Mouse (Mus musculus): Measurements from ENCODE around the gene Qars. TPM values are rescaled to one million over a fixed set of nuclear protein-coding genes. Genes with fewer than 3 reads are reported as not detected.

Gene Qars
- total RNA-seq, 1 experiment from 2014 or later, result 119 TPM

DNA sequence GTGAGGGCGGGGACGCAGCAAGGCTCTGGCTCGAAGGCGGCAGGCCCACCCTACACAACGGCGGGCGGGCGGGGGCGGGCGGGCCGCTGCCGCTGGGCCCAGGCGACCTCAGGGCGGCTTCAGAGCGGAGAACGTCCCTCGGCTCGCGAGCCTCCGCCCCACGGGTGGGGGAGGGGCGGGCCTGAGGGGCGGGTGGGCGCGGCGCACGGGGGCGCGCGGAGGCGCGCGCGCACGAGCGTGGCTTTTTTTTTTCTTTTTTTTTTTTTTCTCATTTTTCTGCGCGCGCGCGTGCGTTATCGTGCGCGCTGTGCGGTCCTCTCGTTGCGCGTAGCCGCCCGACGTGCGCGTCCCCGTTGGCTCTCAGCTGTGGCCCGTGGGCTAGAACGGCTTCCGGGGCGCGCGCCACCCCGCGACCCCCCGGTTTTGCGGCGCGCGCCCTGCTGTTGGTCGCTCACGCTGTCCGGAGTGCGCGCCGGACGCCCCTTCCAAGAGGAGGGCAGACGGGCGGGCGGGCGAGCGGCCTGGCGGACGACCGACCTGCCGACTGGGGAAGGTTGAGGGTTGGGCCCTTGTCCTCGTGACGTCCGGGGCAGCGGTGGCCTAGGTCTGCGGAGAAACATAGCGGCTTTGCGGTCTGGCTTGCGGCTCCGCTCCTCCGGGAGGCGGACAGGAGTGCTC is 9.9 kb downstream of the Qars start:
- peak; percentile 15; the same call in 1 of the 2 replicates for ATAC-seq (ENCODE audit: extremely low read depth, insufficient number of reproducible peaks, low FRiP score, poor library complexity, severe bottlenecking)

DNA sequence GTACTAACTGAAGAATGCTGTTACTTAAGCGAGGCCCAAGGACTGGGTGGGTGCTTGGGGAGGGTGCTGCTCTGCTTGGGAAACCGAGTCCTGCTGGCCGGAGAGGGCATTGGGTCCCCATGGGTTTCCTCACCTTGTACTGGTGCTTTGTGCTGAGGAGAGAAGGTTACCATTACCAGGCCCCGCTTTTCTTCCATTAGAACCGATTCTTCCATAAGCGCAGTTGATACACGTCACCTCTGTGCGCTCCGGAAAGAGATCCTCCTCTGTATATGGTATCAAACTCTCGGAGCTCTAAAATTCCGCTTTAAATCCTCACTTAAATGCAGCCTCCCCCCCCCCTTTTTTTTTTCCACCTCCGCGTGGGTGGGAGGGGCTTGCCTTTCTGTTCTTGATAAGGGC is 10.4 kb downstream of the Qars start:
- ATAC-seq (ENCODE audit: extremely low read depth, insufficient number of reproducible peaks, low FRiP score, poor library complexity, severe bottlenecking), result peak; percentile 10; the same call in 1 of the 2 replicates

DNA sequence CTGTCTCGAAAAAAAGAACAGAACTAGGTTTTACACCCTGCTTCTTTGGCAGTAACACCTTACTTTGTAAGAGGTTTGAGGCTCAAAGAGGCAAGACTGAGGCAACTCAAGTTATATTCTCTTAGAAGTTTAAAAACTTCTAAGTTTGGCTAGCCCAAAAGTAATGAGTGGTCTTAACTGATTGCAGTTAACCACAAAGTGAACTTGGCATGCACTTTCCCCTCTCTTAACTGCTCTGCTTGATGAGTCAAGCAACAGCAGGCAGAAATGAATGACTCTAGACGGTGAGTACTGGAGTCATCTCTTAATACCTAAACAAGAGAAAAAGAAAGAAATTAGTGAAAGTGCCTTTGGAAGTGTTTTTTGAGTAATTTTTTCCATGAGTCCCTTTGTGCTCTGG is 14.1 kb downstream of the Qars start:
- ATAC-seq (ENCODE audit: extremely low read depth, insufficient number of reproducible peaks, low FRiP score, poor library complexity, severe bottlenecking), result no peak

DNA sequence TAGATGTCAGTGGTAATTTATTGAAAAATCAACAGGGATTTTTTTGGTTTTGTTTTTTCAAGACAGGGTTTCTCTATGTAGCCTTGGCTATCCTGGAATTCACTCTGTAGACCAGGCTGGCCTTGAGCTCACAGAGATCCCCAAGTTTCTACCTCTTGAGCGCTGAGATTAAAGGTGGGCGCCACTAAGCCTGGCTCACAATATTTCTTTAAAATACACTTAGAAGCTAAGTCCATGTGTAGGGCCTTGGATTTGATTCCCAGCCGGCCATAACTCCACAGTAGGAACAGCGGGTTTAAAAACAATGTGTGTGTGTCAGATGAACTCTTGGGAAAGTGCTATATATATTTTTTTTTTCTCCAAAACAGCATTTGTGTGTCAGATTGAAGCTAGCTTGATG is 15.8 kb downstream of the Qars start:
- ATAC-seq (ENCODE audit: extremely low read depth, insufficient number of reproducible peaks, low FRiP score, poor library complexity, severe bottlenecking), result no peak

DNA sequence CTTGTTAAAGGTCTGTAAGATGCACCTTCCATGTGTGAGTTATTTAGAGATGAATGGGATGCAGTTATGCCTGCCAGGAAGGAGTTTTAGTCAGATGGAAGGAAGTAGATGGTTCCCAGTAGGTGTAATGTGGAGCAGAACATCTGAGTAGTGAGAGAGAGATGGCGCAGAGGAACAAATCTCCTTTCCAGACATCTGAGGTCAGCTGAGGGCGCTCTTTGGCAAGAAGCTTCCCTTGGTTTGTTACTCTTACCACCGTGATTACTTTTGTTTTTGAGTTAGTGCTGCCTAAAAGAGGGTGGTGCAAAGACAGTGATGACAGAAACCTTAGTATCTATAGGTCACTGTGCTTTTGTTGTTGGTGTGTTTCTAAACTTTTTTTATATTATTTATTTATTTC is 17.9 kb downstream of the Qars start:
- ATAC-seq (ENCODE audit: extremely low read depth, insufficient number of reproducible peaks, low FRiP score, poor library complexity, severe bottlenecking), result no peak

DNA sequence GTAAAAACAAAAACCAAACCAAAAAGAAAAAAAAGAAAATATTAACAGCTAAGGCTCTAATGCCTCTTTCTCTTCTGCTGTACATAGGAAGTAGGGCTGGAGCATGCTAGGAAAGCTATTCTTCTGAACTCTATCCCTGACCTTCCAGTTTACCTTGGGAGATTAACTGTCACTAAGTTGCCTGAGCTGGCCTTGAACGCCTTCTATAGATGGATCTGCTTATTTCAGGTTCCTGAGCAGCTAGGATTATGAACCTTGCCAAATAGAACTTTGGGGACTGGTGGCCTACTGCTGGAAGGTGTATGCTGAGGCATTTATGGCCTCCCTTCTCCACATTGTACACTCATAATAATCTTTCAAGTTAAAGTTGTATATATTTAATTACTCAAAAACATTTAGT is 23.4 kb downstream of the Qars start:
- no peak for ATAC-seq (ENCODE audit: extremely low read depth, insufficient number of reproducible peaks, low FRiP score, poor library complexity, severe bottlenecking)

DNA sequence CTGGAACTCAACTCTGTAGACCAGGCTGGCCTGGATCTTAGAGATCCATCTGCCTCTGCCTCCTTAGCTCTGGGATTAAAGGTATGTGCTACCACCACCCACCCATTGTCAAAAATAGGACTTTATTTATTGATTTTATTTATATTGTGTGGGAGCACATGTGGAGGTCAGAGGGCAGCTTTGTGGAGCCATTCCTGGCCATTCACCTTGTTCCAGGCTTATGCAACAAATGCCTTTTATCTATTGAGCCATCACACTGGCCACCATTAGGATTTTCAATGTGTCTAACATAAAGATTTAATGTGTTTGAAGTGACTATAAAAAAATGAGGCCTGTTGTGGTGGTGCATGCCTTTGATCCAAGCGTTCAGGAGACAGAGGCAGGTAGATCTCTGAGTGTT is 24.0 kb downstream of the Qars start:
- ATAC-seq (ENCODE audit: extremely low read depth, insufficient number of reproducible peaks, low FRiP score, poor library complexity, severe bottlenecking), result no peak

DNA sequence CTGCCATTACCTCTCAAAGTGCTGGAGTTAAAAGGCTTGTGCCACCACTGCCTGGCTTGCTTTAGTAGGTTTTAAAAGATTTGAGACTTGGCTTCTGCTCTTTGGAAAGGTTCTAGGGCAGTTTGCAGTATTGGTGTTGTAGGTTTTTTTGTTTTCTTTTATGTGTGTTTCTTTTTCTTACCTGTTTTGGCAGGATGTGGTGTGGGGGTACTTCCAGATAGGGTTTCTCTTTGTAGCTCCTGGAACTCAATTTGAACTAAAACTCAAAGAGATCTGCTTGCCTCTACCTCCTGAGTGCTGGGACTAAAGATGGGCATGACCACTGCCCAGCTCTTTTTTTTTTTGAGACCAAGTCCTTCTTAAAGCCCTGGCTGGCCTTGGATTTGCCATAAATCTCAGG is 33.3 kb downstream of the Qars start:
- ATAC-seq (ENCODE audit: extremely low read depth, insufficient number of reproducible peaks, low FRiP score, poor library complexity, severe bottlenecking), result no peak

DNA sequence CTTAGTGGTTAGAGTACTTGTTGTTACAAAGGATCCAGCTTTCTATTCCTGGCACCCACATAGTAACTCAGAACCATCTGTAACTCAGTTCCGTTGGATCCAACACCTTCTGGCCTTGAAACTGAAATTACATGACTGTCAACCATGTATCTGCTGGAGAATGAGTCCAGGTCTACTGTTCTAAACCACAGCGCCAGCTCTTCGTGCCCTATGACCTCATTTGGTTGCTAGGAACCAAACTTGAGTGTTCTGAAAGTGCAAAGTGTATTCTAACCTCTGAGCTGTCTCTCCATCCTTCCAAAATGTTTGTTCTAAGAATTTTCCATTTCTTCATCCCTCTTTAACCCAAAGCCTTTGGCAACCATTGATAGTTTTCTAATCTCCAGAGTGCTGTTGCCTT is 38.5 kb downstream of the Qars start:
- ATAC-seq (ENCODE audit: extremely low read depth, insufficient number of reproducible peaks, low FRiP score, poor library complexity, severe bottlenecking), result no peak

DNA sequence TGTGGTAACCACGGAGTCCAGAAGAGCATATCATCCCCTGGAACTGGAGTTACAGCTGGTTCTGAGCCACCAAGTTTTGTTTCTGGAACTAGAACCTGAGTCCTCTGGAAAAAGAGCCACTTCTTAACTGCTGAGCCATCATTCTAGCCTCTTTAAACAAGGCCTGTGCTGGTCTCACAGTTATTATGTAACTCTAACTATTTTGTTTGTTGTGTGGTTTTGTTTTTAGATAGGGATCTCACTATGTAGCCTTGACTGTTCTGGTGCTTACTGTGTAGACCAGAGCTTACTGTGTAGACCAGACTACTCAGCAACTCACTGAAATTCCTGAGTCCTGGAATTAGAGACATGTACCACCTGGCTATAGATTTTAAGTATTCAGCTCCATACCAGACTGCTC is 39.4 kb downstream of the Qars start:
- no peak for ATAC-seq (ENCODE audit: extremely low read depth, insufficient number of reproducible peaks, low FRiP score, poor library complexity, severe bottlenecking)

DNA sequence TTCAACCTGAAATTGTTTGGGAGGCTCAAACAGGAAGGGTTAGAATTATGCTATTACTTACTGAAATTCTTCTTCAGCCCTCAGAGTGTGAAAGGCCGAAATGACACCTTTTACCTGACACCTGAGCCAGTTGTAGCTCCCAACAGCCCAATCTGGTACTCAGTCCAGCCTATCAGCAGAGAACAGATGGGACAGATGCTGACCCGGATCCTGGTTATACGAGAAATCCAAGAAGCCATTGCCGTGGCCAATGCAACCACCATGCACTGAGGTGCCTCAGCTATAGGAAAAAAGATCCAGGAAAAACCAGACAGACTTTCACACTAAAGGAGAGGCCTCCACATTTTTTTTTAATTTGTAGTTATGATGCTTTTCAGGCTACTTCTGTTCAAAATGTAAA is 51.7 kb downstream of the Qars start:
- no peak for ATAC-seq (ENCODE audit: extremely low read depth, insufficient number of reproducible peaks, low FRiP score, poor library complexity, severe bottlenecking)

DNA sequence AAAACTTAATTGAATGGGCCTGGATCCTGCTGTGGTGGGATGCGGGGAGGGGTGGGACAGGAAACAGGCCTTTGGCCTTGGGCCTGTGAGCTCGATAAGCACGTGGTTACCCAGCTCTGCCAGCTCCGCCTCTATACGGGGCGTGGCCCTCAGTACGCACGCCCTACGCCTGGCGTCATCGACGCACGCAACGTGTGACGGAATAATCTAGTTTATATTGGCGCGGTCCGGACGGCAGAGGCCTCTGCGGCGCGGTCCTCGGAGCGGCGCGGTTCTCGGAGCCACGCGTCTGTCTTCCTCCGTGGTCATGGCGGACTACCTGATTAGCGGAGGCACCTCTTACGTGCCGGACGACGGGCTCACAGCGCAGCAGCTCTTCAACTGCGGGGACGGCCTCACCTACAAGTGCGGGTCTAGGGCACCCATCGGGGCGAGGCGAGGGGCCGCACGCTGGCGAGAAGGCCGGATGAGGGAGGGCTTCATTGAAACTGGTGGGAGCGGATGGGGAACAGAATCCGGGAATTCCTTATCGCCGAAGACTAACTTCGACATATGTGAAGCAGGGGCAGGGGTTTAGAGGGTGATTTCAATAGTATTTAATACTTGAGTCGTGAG is 52.8 kb downstream of the Qars start, which contains the start of gene Impdh2:
Impdh2 (plus strand) TSS at position 60 of the 615 bp plus-strand sequence.
- peak; percentile 96 for ATAC-seq (ENCODE audit: extremely low read depth, insufficient number of reproducible peaks, low FRiP score, poor library complexity, severe bottlenecking)

DNA sequence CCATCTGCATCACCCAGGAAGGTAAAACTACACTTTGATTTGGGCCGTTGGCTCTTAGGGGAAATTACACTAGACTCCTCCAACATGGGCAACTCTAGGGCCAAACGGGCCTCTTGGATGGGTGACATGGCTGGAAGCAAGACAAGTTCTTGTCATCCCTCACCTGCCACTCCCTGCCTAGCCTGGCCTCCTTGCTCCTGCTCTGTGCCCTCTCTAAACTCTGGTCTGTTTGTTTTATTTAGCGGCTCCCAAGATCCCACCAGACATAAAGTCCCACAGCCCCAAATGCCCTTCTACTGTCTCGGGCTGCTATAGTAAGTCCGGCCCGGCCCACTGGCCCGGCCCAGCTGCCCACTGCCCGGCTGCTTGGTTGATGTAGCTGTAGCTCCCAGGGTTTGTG is 56.2 kb downstream of the Qars start:
- ATAC-seq (ENCODE audit: extremely low read depth, insufficient number of reproducible peaks, low FRiP score, poor library complexity, severe bottlenecking), result no peak

DNA sequence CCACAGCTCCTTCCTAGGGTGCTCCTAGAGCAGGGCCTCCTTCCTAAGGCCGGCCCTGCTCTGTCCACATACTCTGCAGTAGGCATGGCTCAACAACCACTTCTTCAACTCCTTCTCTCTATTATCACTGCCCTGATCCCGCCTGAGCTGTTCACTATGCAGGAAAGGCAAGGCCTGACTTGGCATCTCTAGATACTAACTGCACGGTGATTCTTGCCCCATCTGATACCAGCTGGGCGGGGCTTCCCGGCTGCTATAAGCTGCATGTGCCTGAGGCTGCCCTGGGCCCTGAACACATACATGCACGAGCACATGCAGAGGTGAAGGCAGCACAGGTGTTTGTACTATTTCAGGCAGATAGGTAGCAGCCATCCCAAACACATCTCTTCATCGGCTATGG is 56.6 kb downstream of the Qars start:
- ATAC-seq (ENCODE audit: extremely low read depth, insufficient number of reproducible peaks, low FRiP score, poor library complexity, severe bottlenecking), result no peak

Other genes with a start within 250 kb of the Qars start
- 12.2 and 13.9 TPM in 2 replicates for gene Dag1, start 243.7 kb upstream of the Qars start, total RNA-seq (2017)
- gene Nicn1, start 217.3 kb upstream of the Qars start, total RNA-seq (2017), result 4.3 and 4.4 TPM in 2 replicates
- 5.6 and 7.8 TPM in 2 replicates for gene Amt, start 210.9 kb upstream of the Qars start, total RNA-seq (2017)
- gene Rhoa, start 201.6 kb upstream of the Qars start, total RNA-seq (2017), result 487 and 547 TPM in 2 replicates
- 17.4 and 23.4 TPM in 2 replicates for gene Tcta, start 201.5 kb upstream of the Qars start, total RNA-seq (2017)
- gene Gpx1, start 168.8 kb upstream of the Qars start, total RNA-seq (2017), result 689 and 756 TPM in 2 replicates
- gene Usp4, start 159.9 kb upstream of the Qars start, total RNA-seq (2017), result 140 and 154 TPM in 2 replicates
- gene 1700102P08Rik, start 114.9 kb upstream of the Qars start, total RNA-seq (2017), result 3.0 and 9.3 TPM in 2 replicates
- not detected in 2 replicates for gene Ccdc36, start 79.2 kb upstream of the Qars start, total RNA-seq (2017)
- gene BC048562, start 71.2 kb upstream of the Qars start, total RNA-seq (2017), result not detected in 2 replicates
- gene Ccdc71, start 47.2 kb upstream of the Qars start, total RNA-seq (2017), result 15.7 and 19.8 TPM in 2 replicates
- gene Klhdc8b, start 46.1 kb upstream of the Qars start, total RNA-seq (2017), result 2.9 and 5.7 TPM in 2 replicates
- not detected in 2 replicates for gene Lamb2, start 28.0 kb upstream of the Qars start, total RNA-seq (2017)
- 105 and 106 TPM in 2 replicates for gene Usp19, start 17.1 kb upstream of the Qars start, total RNA-seq (2017)
- gene Qrich1, start 9.1 kb downstream of the Qars start, total RNA-seq (2017), result 158 TPM in 2 replicates
- 61.0 and 75.5 TPM in 2 replicates for gene Impdh2, start 52.6 kb downstream of the Qars start, total RNA-seq (2017)
- 15.5 and 17.0 TPM in 2 replicates for gene Ndufaf3, start 59.7 kb downstream of the Qars start, total RNA-seq (2017)
- gene Dalrd3, start 62.2 kb downstream of the Qars start, total RNA-seq (2017), result 70.9 and 104 TPM in 2 replicates
- 12.8 and 15.6 TPM in 2 replicates for gene Wdr6, start 71.0 kb downstream of the Qars start, total RNA-seq (2017)
- 0.58 and 0.61 TPM in 2 replicates for gene P4htm, start 90.0 kb downstream of the Qars start, total RNA-seq (2017)
- gene Arih2, start 141.7 kb downstream of the Qars start, total RNA-seq (2017), result 135 and 143 TPM in 2 replicates
- 39.0 and 43.9 TPM in 2 replicates for gene Slc25a20, start 154.4 kb downstream of the Qars start, total RNA-seq (2017)
- gene Prkar2a, start 181.6 kb downstream of the Qars start, total RNA-seq (2017), result 5.0 and 8.2 TPM in 2 replicates